Mouse (Mus musculus) lung, postnatal 0 days (tissue): ENCODE data around the gene Spata6.

Experiments
- CTCF ChIP-seq: IDR thresholded peaks from 2 replicates; pipeline ENCODE4 v1.5.1; 2016; ENCODE audit warnings: antibody characterized with exemption, mild to moderate bottlenecking
- EP300 ChIP-seq: IDR thresholded peaks from 2 replicates; pipeline ENCODE4 v1.6.1; 2016; ENCODE audit warnings: antibody characterized with exemption, mild to moderate bottlenecking, control low read depth

- no peak for TF ChIP-seq CTCF
- TF ChIP-seq EP300, result no peak
Measured at GRCm38 (mm10) chr4:111719776-111720661, at the start of gene Spata6.
